Mouse (Mus musculus) stomach, embryonic 15.5 days (tissue): ENCODE results near the gene Arhgdib. TPM values are rescaled to one million over a fixed set of nuclear protein-coding genes. Genes with fewer than 3 reads are reported as not detected.
A peak's percentile ranks its signal among the peaks of the same experiment; 100 is the strongest.

Source experiments
- ATAC-seq: fragments of 200-750 bp; cut with Nextera tagmentation; 2 replicates; pipeline ENCODE4 v1.8.0; 2017; ENCODE audit warnings: low read depth, moderate number of reproducible peaks, moderate TSS enrichment; ENCODE audit not compliant: insufficient read depth, low FRiP score
- H3K27ac ChIP-seq: fragments of 300-500 bp; sonication (generic); 2 replicates; pipeline ENCODE4 v1.5.1; 2015; ENCODE audit warnings: mild to moderate bottlenecking, inconsistent platforms
- H3K27me3 ChIP-seq: fragments of 300-500 bp; sonication (generic); replicated peaks from 2 replicates; pipeline ENCODE4 v1.6.1; 2015; ENCODE audit warnings: inconsistent platforms
- H3K36me3 ChIP-seq: fragments of 300-500 bp; sonication (generic); 2 replicates; pipeline ENCODE4 v1.6.1; 2015; ENCODE audit warnings: inconsistent platforms
- H3K4me1 ChIP-seq: fragments of 300-500 bp; sonication (generic); 2 replicates; pipeline ENCODE4 v1.6.1; 2015; ENCODE audit warnings: inconsistent platforms
- H3K4me2 ChIP-seq: fragments of 300-500 bp; sonication (generic); 2 replicates; pipeline ENCODE4 v1.6.1; 2015; ENCODE audit warnings: mild to moderate bottlenecking, inconsistent platforms
- H3K4me3 ChIP-seq: fragments of 300-500 bp; sonication (generic); replicated peaks from 2 replicates; pipeline ENCODE4 v1.5.1; 2015; ENCODE audit warnings: inconsistent platforms
- H3K9ac ChIP-seq: fragments of 300-500 bp; sonication (generic); 2 replicates; pipeline ENCODE4 v1.6.1; 2015; ENCODE audit warnings: inconsistent platforms
- H3K9me3 ChIP-seq: fragments of 300-500 bp; sonication (generic); 2 replicates; pipeline ENCODE4 v1.6.1; 2016; ENCODE audit warnings: inconsistent platforms
- WGBS: fragments of 180-500 bp; shearing (Covaris S2); methylation state at CpG from one replicate; pipeline ENCODE4 v1.1.7; 2015; 5-methylcytosine and 5-hydroxymethylcytosine counted together
- polyA plus RNA-seq: library from polyadenylated mRNA; unstranded; fragments of >200 nt; fragmentation: Nextera tagmentation; extraction: Ambion mirVana; gene quantifications from 2 replicates; pipeline ENCODE4 v1.2.1, GENCODE M21; 2015

Gene Arhgdib
- polyA plus RNA-seq, 1 experiment from 2014 or later: 70.2 TPM

DNA sequence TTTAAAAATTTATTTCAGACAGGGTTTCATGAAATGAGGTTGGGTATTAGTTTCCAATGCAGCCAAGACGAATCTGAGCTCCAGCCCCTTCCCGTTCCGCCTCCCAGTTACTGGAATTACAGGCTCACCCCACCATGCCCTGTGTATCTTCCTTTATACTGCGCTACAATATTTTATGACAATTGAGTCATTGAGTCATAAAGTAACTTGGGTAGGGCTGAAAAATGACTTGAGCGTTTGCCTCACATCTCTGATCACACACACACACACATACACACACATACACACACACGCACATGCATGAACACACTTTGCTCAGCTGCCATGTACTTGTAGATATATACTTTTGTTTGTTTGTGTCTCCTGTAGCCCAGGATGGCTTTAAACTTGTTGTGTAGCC, 27.5 kb downstream of the Arhgdib start:
- no peak for ATAC-seq
- no peak overlapping the region for H3K9ac ChIP-seq
- H3K4me2 ChIP-seq: no peak overlapping the region
- peaks cover 7% of the 10 kb centered on the region for H3K4me1 ChIP-seq
- no peaks in the 10 kb centered on the region for H3K36me3 ChIP-seq
- no peaks in the 10 kb centered on the region for H3K9me3 ChIP-seq
- H3K27ac ChIP-seq: peak overlapping the region; percentile 90; the same call in 1 of the 2 replicates
- H3K27me3 ChIP-seq: no peaks in the 10 kb centered on the region
- 85% methylated on average over 6 of the region's 6 CpGs for WGBS
- H3K4me3 ChIP-seq: no peak overlapping the region

DNA sequence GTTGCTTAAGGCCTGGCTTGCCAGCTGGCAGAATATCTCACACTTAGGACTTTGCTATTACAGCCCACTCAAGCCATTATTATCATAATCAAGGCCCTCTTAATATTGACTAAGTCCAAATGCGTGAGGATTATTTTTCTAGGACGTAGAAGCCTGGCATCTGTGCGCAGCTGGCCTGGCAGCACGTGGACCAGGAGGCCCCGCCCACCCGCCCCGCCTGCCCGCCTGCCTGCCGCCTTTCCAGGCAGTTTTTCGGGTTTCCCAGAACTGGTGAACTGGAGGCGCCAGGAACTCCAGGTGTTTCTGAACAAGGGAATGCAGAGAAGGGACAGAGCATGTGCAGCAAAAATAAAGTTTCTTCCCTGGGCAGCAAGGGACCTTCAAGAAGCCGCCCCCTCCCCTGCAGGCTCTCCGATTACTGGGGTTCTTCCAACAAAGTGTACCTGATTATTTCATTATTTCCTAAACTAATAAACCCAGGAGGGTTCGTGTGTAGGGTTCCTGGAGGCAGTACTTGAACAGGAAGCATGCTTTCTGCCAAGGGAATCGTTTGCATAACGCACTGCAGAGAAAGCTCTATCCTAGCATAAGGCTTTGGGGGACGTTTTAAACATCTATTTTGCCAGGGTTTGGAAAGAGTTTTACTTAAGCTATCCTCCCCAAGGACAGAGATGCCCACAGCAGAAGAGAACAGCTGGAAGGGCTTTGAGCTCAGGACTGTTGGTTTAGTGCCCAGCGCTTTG, 28.1 kb downstream of the Arhgdib start:
- Histone ChIP-seq H3K4me3 (no peak overlapping the region), H3K9ac (no peak overlapping the region), H3K4me1 (peaks cover 7% of the 10 kb centered on the region), H3K27ac (peak overlapping the region; percentile 90), H3K9me3 (no peaks in the 10 kb centered on the region), H3K4me2 (peak overlapping the region; percentile 32), H3K27me3 (no peaks in the 10 kb centered on the region), H3K36me3 (no peaks in the 10 kb centered on the region)
- 9% methylated on average over 18 of the region's 18 CpGs for WGBS
- peak; percentile 54; the same call in 1 of the 2 replicates for ATAC-seq

DNA sequence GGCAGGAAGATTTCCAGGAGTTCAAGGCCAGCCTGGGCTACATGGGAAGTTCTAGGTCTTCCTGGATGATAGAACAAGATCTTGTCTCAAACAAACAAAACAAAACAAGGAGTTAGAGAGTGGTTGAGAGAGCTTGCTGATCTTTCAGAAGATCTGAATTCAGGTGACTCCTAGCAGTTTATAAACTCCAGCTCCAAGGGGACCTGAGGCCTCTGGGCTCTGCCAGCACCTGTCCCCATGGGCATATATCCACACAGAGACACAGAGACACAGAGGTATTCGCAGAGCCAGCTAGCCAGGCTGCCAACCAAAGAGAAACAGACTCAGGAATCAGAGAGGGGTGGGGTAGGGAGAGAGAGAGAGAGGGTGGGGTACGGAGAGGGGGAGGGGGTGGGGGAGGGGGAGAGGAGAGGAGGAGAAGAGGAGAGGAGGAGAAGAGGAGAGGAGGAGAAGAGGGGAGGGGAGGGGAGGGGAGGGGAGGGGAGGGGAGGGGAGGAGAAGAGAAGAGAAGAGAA, 28.9 kb downstream of the Arhgdib start:
- H3K4me3 ChIP-seq: no peak overlapping the region
- ATAC-seq: no peak
- H3K27me3 ChIP-seq: no peaks in the 10 kb centered on the region
- no peaks in the 10 kb centered on the region for H3K36me3 ChIP-seq
- H3K4me1 ChIP-seq: peaks cover 7% of the 10 kb centered on the region
- H3K9ac ChIP-seq: no peak overlapping the region
- peak overlapping the region; percentile 63; the same call in 1 of the 2 replicates for H3K27ac ChIP-seq
- H3K4me2 ChIP-seq: no peak overlapping the region
- WGBS: 79% methylated on average over 1 of the region's 2 CpGs
- no peaks in the 10 kb centered on the region for H3K9me3 ChIP-seq

DNA sequence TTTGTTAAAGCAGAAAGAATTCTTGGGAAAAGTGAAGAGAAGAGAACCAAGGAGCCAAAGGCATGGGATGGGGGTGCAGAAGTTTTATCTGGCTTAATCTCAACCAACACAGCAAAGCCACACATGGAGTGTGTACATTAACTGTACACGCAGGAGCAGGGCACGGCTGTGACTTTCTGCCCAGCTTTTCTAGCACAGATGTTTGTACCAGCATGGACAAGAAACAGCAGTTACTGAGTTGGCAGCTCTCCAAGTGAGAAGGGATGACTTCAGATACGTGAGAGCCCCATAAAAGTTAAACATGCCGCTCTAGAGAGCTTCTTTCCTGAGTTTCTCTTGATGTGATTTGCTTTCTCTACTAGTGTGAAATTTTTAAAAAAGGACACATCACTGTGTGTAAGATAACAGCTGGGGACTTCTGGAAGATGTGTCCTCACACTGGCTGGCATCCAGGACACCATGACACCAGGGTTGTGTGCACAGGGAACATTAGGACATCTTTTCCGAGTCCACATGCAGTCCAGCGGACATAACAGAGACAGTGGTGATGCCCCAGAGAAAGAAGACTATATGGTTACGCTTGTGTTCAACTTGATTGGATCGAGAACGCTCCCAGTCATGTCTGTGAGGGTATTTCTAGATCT, 31.3 kb downstream of the Arhgdib start:
- Histone ChIP-seq H3K4me2 (no peak overlapping the region), H3K9ac (no peak overlapping the region), H3K4me1 (peaks cover 11% of the 10 kb centered on the region), H3K4me3 (no peak overlapping the region), H3K36me3 (no peaks in the 10 kb centered on the region), H3K27ac (peak overlapping the region; percentile 82), H3K27me3 (no peaks in the 10 kb centered on the region), H3K9me3 (no peaks in the 10 kb centered on the region)
- WGBS: 52% methylated on average over 9 of the region's 9 CpGs
- ATAC-seq: peak; percentile 61; the same call in 1 of the 2 replicates

DNA sequence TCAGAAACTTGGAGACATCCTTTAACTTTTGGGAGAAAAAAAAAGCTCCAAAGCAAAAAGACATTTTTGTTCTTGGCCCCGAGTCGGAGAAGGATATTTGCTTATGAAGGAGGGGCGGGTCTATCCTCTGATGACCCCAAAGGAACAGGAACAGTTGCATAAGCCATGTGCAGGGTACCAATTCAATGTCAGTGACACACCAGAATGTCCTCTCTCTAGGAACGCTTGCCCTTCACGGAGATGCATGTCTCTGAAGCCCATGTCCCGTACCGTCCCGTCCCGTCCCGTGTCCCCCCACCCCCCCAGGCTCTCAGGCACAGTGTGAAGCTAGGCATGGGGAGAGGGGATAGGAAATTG, 34.8 kb downstream of the Arhgdib start:
- no peaks in the 10 kb centered on the region for H3K36me3 ChIP-seq
- H3K27ac ChIP-seq: 0 out of 2 replicates have a peak overlapping the region, but pooled peaks have one; percentile 4
- no peak for ATAC-seq
- no peaks in the 10 kb centered on the region for H3K27me3 ChIP-seq
- H3K4me2 ChIP-seq: no peak overlapping the region
- no peak overlapping the region for H3K4me3 ChIP-seq
- no peaks in the 10 kb centered on the region for H3K9me3 ChIP-seq
- 74% methylated on average over 10 of the region's 10 CpGs for WGBS
- H3K4me1 ChIP-seq: peaks cover 3% of the 10 kb centered on the region; the same call in 1 of the 2 replicates
- no peak overlapping the region for H3K9ac ChIP-seq

DNA sequence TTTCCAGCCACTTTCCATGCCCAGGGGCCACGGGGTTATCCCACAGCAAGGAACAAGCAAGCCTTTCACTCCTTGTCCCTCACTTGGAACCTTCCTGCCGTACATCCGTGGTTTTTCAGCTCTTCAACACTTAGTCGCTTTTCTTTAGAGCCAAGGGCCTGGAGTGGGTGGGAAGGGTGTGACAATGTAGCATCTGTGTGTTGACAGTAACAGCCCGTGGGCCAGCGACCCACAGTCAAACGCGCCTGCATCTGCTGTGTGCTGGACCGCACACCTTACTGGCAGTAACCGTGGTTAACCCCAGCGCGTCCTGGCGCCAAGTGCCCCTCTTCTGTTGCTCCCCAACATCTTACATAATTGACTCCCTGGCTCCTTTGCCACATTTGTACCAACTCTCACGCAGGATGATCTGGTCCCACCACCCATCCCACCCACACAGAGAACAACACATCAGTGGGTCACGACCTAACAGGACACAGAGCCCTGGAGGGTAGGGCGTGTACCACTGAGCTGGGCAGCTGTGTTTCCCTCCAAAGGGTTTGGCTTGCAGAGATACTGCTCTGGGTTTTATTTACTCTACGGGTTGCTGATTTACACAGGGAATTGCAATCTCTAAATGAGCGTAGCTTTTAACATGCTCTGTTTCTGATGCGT, 35.3 kb downstream of the Arhgdib start:
- no peak for ATAC-seq
- H3K27ac ChIP-seq: 0 out of 2 replicates have a peak overlapping the region, but pooled peaks have one; percentile 8
- H3K27me3 ChIP-seq: no peaks in the 10 kb centered on the region
- 65% methylated on average over 19 of the region's 19 CpGs for WGBS
- no peaks in the 10 kb centered on the region for H3K36me3 ChIP-seq
- no peaks in the 10 kb centered on the region for H3K9me3 ChIP-seq
- no peak overlapping the region for H3K9ac ChIP-seq
- no peak overlapping the region for H3K4me3 ChIP-seq
- H3K4me2 ChIP-seq: no peak overlapping the region
- peaks cover 3% of the 10 kb centered on the region; the same call in 1 of the 2 replicates for H3K4me1 ChIP-seq

DNA sequence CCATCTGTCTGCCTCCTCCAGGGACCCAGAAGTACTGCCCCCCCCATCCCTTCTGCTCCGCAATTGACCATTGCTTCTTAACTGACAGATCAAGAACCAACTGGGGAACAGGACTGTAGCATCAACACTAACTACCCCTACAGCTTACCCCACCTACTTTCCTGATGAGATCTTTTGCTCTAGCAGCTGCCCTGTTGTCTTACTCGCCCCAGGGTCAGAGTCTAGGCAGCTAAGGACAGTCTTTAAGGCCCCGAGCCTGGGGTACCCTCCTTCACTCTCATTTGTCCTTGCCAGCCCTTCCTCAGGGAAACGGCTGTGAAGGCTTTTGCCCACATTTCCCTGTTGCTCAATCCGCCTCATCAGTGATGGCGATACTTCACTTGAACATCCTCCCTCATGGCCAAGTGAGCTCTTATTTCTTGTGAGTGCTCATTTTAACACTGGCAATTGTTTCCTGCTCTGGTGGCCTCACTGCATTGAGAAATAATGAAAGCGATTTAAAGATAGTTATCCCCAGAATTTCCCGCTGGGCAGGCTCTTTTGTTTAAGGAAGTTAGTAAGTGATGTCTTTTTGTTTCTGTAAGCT, 37.7 kb downstream of the Arhgdib start:
- WGBS: 65% methylated on average over 8 of the region's 8 CpGs
- Histone ChIP-seq H3K36me3 (no peaks in the 10 kb centered on the region), H3K27ac (no peak overlapping the region), H3K4me1 (0 out of 2 replicates have a peak, but pooled peaks cover 3% of the 10 kb centered on the region), H3K9ac (no peak overlapping the region), H3K4me3 (no peak overlapping the region), H3K27me3 (no peaks in the 10 kb centered on the region), H3K9me3 (no peaks in the 10 kb centered on the region), H3K4me2 (no peak overlapping the region)
- ATAC-seq: no peak

DNA sequence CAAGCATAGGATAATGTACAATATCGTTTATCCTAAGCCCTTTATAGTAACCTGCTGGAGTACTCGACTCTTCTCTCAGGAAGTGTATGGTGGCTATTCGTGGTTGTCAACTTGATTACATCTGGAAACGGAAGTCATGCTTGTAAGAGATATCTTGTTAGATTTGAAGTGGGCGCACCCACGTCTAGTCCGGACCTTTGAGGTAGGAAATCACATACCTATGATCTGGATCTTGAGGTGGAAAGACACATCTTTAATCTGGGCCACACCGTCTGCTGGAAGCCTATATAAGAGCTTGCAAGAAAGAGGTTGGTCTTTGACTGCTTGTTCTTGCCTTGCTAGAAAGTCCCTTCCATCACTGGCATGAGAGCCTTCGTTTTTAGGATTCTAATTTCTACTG, 39.2 kb downstream of the Arhgdib start:
- Histone ChIP-seq H3K4me1 (0 out of 2 replicates have a peak, but pooled peaks cover 3% of the 10 kb centered on the region), H3K27me3 (no peaks in the 10 kb centered on the region), H3K9ac (no peak overlapping the region), H3K4me2 (no peak overlapping the region), H3K36me3 (no peaks in the 10 kb centered on the region), H3K4me3 (no peak overlapping the region), H3K27ac (no peak overlapping the region), H3K9me3 (no peaks in the 10 kb centered on the region)
- no peak for ATAC-seq
- 91% methylated on average over 9 of the region's 9 CpGs for WGBS

DNA sequence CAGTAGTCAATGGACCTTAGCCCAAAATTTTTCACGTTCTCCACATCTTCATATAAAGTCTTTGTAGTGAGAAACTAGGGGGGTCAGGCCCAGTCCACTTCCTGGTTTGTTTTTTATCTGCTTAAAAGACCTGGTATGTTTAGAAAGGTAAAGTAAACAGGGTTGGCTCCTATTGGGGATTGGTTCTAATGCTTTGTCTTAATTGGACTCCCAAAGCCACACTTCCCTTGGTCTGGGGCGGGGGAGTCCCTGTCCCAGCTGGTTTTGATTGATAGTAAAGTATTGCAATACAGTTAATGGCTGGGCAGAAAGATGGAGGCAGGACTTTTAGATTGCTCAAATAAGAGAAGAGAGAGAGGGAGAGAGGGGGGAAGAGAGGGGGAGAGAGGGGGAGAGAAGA, 40.7 kb downstream of the Arhgdib start:
- Histone ChIP-seq H3K36me3 (no peaks in the 10 kb centered on the region), H3K27me3 (no peaks in the 10 kb centered on the region), H3K4me3 (no peak overlapping the region), H3K4me1 (no peaks in the 10 kb centered on the region), H3K4me2 (no peak overlapping the region), H3K27ac (peak overlapping the region; percentile 48; the same call in 1 of the 2 replicates), H3K9me3 (no peaks in the 10 kb centered on the region), H3K9ac (no peak overlapping the region)
- WGBS: 46% methylated on average over 2 of the region's 2 CpGs
- ATAC-seq: peak; percentile 72

DNA sequence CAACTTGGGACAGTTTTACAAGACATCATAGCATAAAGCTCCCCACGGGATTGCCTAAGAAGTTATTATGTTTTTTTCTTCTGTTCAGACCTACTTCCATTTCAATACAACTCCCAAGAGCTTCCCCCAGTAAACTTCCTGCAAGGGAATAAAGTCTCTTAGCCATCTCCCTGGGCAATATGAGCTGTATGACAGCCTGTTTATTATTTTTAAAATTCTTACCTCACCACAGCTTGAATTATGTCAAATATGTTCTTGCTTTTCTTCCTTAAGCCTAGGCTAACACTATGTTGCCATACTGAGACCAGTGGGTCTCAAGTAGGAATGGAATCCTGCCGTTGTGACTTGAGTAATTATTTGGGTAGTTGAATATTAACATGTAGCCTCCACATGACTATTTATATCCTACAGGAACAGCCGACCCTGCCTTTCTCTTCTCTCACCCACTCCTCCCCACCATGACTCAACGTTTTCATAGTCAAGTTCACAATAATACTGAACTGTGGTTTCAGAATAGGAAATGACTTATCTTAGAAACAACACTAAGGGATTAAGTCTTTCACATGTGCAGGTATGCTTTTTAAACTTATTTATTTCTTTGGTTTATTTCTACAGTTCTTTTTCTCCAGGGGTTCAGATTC, 41.2 kb downstream of the Arhgdib start:
- Histone ChIP-seq H3K4me3 (no peak overlapping the region), H3K9me3 (no peaks in the 10 kb centered on the region), H3K27me3 (no peaks in the 10 kb centered on the region), H3K9ac (no peak overlapping the region), H3K36me3 (no peaks in the 10 kb centered on the region), H3K4me2 (no peak overlapping the region), H3K27ac (peak overlapping the region; percentile 63), H3K4me1 (no peaks in the 10 kb centered on the region)
- WGBS: 29% methylated on average over 4 of the region's 4 CpGs
- ATAC-seq: peak; percentile 84; the same call in 1 of the 2 replicates

DNA sequence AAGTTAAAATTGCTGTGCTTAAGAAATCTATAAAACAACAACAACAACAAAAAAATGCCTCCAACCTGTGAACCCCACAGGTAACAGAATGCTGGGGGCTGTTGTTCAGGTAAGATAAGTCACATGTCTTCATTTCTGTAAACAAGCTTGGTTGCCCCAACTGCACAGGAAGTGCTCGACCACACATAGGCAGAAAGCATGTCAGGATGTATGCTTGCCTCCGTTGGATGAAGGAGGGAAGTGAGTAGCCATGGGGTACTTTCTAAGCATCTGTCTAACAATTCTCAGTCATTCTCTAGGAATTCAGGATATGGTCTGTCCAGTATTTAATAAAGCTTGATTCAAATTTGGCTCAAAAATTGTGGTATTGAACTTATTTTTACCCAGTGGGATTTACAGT, 42.7 kb downstream of the Arhgdib start:
- no peaks in the 10 kb centered on the region for H3K27me3 ChIP-seq
- no peak overlapping the region for H3K27ac ChIP-seq
- no peaks in the 10 kb centered on the region for H3K36me3 ChIP-seq
- H3K4me1 ChIP-seq: peaks cover 10% of the 10 kb centered on the region
- ATAC-seq: no peak
- H3K9ac ChIP-seq: no peak overlapping the region
- H3K9me3 ChIP-seq: no peaks in the 10 kb centered on the region
- H3K4me2 ChIP-seq: no peak overlapping the region
- H3K4me3 ChIP-seq: no peak overlapping the region
- WGBS: 57% methylated on average over 2 of the region's 2 CpGs
